Mouse (Mus musculus) hindbrain, embryonic 16.5 days (tissue): ENCODE measurements at regions not wholly inside any gene's neighbourhood (a gene's known extent, or its start where the extent isn't known, plus 50 kb on each side); places are given as distances from the start of the nearest gene placed in this dataset.

Experiments used
- ATAC-seq: fragments of 200-750 bp; cut with Nextera tagmentation; 2 replicates; pipeline ENCODE4 v1.8.0; 2017; ENCODE audit warnings: moderate TSS enrichment, moderate library complexity
- H3K27ac ChIP-seq: fragments of 300-500 bp; sonication (generic); 2 replicates; pipeline ENCODE4 v1.5.1; 2014; ENCODE audit warnings: low read depth, mild to moderate bottlenecking, control low read depth, low read length, moderate library complexity
- H3K27me3 ChIP-seq: fragments of 300-500 bp; sonication (generic); replicated peaks from 2 replicates; pipeline ENCODE4 v1.6.1; 2014; ENCODE audit warnings: low read length; ENCODE audit not compliant: control insufficient read depth, insufficient read depth
- H3K36me3 ChIP-seq: fragments of 300-500 bp; sonication (generic); 2 replicates; pipeline ENCODE4 v1.6.1; 2014; ENCODE audit warnings: mild to moderate bottlenecking, low read length, moderate library complexity, mixed read lengths; ENCODE audit not compliant: control insufficient read depth, insufficient read depth
- H3K4me1 ChIP-seq: fragments of 300-500 bp; sonication (generic); 2 replicates; pipeline ENCODE4 v1.6.1; 2014; ENCODE audit warnings: low read depth, low read length; ENCODE audit not compliant: control insufficient read depth, insufficient read depth
- H3K4me2 ChIP-seq: fragments of 300-500 bp; sonication (generic); 2 replicates; pipeline ENCODE4 v1.6.1; 2014; ENCODE audit warnings: mild to moderate bottlenecking, low read length, control low read depth, moderate library complexity
- H3K4me3 ChIP-seq: fragments of 300-500 bp; sonication (generic); 2 replicates; pipeline ENCODE4 v1.5.1; 2014; ENCODE audit warnings: mild to moderate bottlenecking, low read length, control low read depth, moderate library complexity
- H3K9ac ChIP-seq: fragments of 300-500 bp; sonication (generic); 2 replicates; pipeline ENCODE4 v1.6.1; 2014; ENCODE audit warnings: low read depth, mild to moderate bottlenecking, control low read depth, low read length, moderate library complexity
- H3K9me3 ChIP-seq: fragments of 300-500 bp; sonication (generic); 2 replicates; pipeline ENCODE4 v1.6.1; 2014; ENCODE audit warnings: mild to moderate bottlenecking, low read length, moderate library complexity; ENCODE audit not compliant: control insufficient read depth
- WGBS: fragments of 180-500 bp; shearing (Covaris S2); extraction: QIAGEN DNeasy Blood & Tissue Kit; methylation state at CpG from one replicate; pipeline ENCODE4 v1.1.7; 2014; 5-methylcytosine and 5-hydroxymethylcytosine counted together

- Histone ChIP-seq H3K27ac (no peak overlapping the region), H3K36me3 (no peaks in the 10 kb centered on the region), H3K27me3 (no peaks in the 10 kb centered on the region), H3K4me1 (peaks cover 5% of the 10 kb centered on the region), H3K4me2 (no peak overlapping the region), H3K4me3 (no peak overlapping the region), H3K9me3 (no peaks in the 10 kb centered on the region), H3K9ac (no peak overlapping the region)
- 63% methylated on average over 5 of the region's 5 CpGs for WGBS
- ATAC-seq = no peak
Measured at GRCm38 (mm10) chr8:25443552-25443951, 619.4 kb upstream of the Adam5 start.

DNA sequence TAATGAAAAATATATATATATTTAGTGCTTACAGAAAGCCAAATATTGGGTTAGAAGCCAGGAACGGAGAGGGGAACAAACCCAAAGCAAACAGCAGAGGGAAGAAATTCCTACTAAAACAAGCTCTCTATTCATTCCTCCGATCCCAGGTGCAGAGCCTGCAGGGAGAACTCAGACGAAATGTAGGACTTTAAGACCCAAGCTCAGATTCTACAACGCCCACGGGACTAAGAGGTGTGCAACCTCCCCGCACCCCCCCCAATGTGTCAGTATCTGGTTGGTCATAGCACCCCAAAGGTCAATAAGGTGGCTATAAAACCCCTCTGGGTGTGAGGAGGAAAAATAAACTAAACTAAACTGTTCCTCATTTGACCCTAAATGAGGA is 616.9 kb upstream of the Adam5 start:
- WGBS = 43% methylated on average over 6 of the region's 6 CpGs
- H3K9me3 ChIP-seq = no peaks in the 10 kb centered on the region
- H3K9ac ChIP-seq = no peak overlapping the region
- ATAC-seq = no peak
- no peak overlapping the region for H3K4me3 ChIP-seq
- H3K36me3 ChIP-seq = no peaks in the 10 kb centered on the region
- H3K27me3 ChIP-seq = no peaks in the 10 kb centered on the region
- H3K4me1 ChIP-seq = peaks cover 5% of the 10 kb centered on the region
- H3K4me2 ChIP-seq = peak overlapping the region; percentile 35; the same call in 1 of the 2 replicates
- H3K27ac ChIP-seq = no peak overlapping the region

DNA sequence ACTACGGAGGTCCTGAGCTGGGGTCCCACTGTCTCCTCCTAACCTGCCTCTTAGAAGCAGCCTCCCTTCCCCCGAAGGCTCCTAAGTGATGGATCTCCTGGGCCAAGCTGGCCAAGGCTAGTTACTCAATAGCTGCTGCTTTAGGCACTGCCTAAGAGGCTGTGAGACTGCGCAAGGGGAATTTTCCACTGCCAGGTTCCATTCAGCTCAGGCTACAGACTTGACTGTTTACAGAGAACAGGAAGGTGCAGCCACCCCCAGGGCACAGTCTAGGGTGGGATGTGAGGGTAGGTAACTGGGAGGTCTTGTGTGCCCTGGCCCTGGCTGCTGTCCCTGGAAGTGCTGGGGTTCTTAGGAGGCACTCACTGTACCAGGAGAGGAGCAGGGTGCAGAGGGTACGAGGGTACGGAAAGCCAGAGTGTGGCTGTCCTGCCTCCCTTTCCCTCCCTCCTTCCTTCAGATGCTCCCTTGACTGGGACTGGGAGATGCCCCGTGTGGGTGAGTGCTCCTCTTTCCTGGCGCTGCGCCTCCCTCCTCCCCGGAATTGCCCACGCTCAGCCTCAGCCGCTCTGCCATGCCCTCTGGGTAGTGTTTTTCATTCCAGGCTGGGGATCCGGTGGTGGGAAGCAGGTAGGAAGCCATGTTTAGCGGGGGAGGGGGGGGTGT is 616.4 kb upstream of the Adam5 start:
- Histone ChIP-seq H3K9ac (peak overlapping the region; percentile 20; the same call in 1 of the 2 replicates), H3K4me1 (peaks cover 5% of the 10 kb centered on the region), H3K4me3 (no peak overlapping the region), H3K4me2 (peak overlapping the region; percentile 35; the same call in 1 of the 2 replicates), H3K27ac (no peak overlapping the region), H3K27me3 (no peaks in the 10 kb centered on the region), H3K9me3 (no peaks in the 10 kb centered on the region), H3K36me3 (no peaks in the 10 kb centered on the region)
- WGBS = 21% methylated on average over 13 of the region's 13 CpGs
- ATAC-seq = peak; percentile 76

DNA sequence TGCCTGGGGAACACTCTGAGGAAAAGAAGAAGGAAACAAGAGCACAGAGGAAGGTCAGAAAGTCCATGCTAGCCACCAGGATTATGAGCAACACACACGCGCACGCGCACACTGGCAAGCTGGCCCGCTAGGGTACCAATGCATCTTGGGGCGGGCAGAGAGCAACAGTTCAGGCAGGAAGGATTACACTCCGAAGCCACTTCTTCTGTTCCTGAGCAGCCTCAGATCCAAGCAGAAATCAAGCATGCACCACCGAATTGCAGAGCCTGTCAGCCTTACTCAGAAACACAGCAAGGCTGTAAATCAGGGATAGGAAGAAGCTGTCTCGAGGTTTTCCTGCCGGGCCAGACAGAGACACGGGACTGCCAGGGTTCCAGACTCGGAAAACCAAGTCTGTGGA is 615.8 kb upstream of the Adam5 start:
- no peaks in the 10 kb centered on the region for H3K36me3 ChIP-seq
- peaks cover 5% of the 10 kb centered on the region for H3K4me1 ChIP-seq
- no peaks in the 10 kb centered on the region for H3K9me3 ChIP-seq
- H3K27me3 ChIP-seq = no peaks in the 10 kb centered on the region
- 72% methylated on average over 12 of the region's 12 CpGs for WGBS
- no peak overlapping the region for H3K27ac ChIP-seq
- no peak overlapping the region for H3K4me3 ChIP-seq
- H3K9ac ChIP-seq = no peak overlapping the region
- H3K4me2 ChIP-seq = no peak overlapping the region
- peak; percentile 48; the same call in 1 of the 2 replicates for ATAC-seq

- Histone ChIP-seq H3K9ac (no peak overlapping the region), H3K4me1 (peaks cover 5% of the 10 kb centered on the region), H3K36me3 (no peaks in the 10 kb centered on the region), H3K27me3 (no peaks in the 10 kb centered on the region), H3K27ac (no peak overlapping the region), H3K9me3 (no peaks in the 10 kb centered on the region), H3K4me2 (no peak overlapping the region), H3K4me3 (no peak overlapping the region)
- no peak for ATAC-seq
- WGBS = 63% methylated on average over 9 of the region's 9 CpGs
Measured at GRCm38 (mm10) chr8:25438021-25438620, 614.0 kb upstream of the Adam5 start.

GRCm38 (mm10) chr8:25437178-25437577 is 613.0 kb upstream of the Adam5 start:
- Histone ChIP-seq H3K9ac (no peak overlapping the region), H3K27ac (no peak overlapping the region), H3K27me3 (no peaks in the 10 kb centered on the region), H3K4me3 (no peak overlapping the region), H3K4me2 (no peak overlapping the region), H3K9me3 (no peaks in the 10 kb centered on the region), H3K36me3 (no peaks in the 10 kb centered on the region), H3K4me1 (peaks cover 5% of the 10 kb centered on the region)
- WGBS = 34% methylated on average over 4 of the region's 4 CpGs
- no peak for ATAC-seq

GRCm38 (mm10) chr8:25430552-25430951 is 606.4 kb upstream of the Adam5 start:
- Histone ChIP-seq H3K9ac (no peak overlapping the region; the same call in 1 of the 2 replicates), H3K9me3 (no peaks in the 10 kb centered on the region; the same call in 1 of the 2 replicates), H3K4me1 (peaks cover 4% of the 10 kb centered on the region; the same call in 1 of the 2 replicates), H3K27ac (no peak overlapping the region), H3K36me3 (no peaks in the 10 kb centered on the region), H3K4me3 (no peak overlapping the region), H3K4me2 (no peak overlapping the region), H3K27me3 (no peaks in the 10 kb centered on the region)
- WGBS = 12% methylated on average over 5 of the region's 5 CpGs
- ATAC-seq = peak; percentile 60; the same call in 1 of the 2 replicates

DNA sequence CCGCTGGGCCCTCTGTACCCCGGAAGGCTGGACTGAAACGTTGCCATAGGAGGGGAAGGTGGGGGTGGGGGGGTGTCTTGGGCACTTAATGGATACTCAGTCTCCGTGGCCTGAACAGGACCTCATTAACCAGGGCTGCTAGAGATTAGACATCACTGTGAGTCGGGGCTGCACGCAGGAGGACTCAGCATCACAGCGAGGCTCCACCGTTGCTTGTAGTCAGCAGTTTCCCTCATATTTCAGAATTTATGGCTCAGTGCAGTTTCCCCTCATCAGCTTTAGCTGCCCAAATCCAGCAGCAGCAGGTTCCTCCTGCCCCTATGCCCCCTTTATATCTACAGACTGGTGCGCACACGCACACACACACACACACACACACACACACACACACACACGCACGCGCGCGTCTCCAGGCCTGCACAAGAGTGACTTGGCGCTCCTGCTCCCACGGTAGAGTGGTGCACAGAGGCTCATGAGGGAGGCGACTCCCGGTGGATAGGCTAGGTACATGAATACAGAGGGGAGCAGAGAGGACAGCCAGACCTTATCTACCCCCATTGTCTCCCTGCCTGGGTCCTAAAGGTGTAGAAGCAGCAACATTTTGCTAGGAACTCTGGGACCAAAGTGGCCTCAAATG is 605.8 kb upstream of the Adam5 start:
- 56% methylated on average over 18 of the region's 19 CpGs for WGBS

GRCm38 (mm10) chr8:25428761-25429160 is 604.6 kb upstream of the Adam5 start:
- WGBS = 86% methylated on average over 2 of the region's 2 CpGs

More for the DNA sequence above, 605.8 kb upstream of the Adam5 start:
- no peaks in the 10 kb centered on the region for H3K27me3 ChIP-seq
- no peaks in the 10 kb centered on the region for H3K36me3 ChIP-seq
- ATAC-seq = peak; percentile 65
- peak overlapping the region; percentile 28; the same call in 1 of the 2 replicates for H3K9ac ChIP-seq
- no peak overlapping the region for H3K4me2 ChIP-seq
- H3K4me3 ChIP-seq = no peak overlapping the region
- no peaks in the 10 kb centered on the region; the same call in 1 of the 2 replicates for H3K9me3 ChIP-seq
- H3K27ac ChIP-seq = no peak overlapping the region
- peaks cover 4% of the 10 kb centered on the region; the same call in 1 of the 2 replicates for H3K4me1 ChIP-seq

More at GRCm38 (mm10) chr8:25428761-25429160, 604.6 kb upstream of the Adam5 start:
- Histone ChIP-seq H3K27ac (no peak overlapping the region), H3K36me3 (no peaks in the 10 kb centered on the region), H3K4me1 (peaks cover 4% of the 10 kb centered on the region; the same call in 1 of the 2 replicates), H3K4me3 (no peak overlapping the region), H3K9ac (no peak overlapping the region), H3K9me3 (no peaks in the 10 kb centered on the region; the same call in 1 of the 2 replicates), H3K27me3 (no peaks in the 10 kb centered on the region), H3K4me2 (no peak overlapping the region)
- no peak for ATAC-seq
